Mouse (Mus musculus) liver (tissue): ENCODE measurements at regions not wholly inside any gene's neighbourhood (a gene's known extent, or its start where the extent isn't known, plus 50 kb on each side); places are given as distances from the start of the nearest gene placed in this dataset.
A peak's percentile ranks its signal among the peaks of the same experiment; 100 is the strongest.

Experiments
- DNase-seq: peaks from one replicate; pipeline ENCODE4 v3.0.0-alpha.2; 2020; ENCODE audit warnings: mixed read lengths

- DNase-seq: peak; percentile 4
These were observed 227.7 kb downstream of the Adgrl2 start for GRCm38 (mm10) chr3:148762541-148763225.

GRCm38 (mm10) chr3:148761586-148761985 lies 228.8 kb downstream of the Adgrl2 start:
- no peak for DNase-seq

GRCm38 (mm10) chr3:148759500-148759899 lies 230.9 kb downstream of the Adgrl2 start:
- DNase-seq: no peak

GRCm38 (mm10) chr3:148746234-148746633 lies 244.1 kb downstream of the Adgrl2 start:
- DNase-seq: no peak

- no peak for DNase-seq
These were observed 245.7 kb downstream of the Adgrl2 start for GRCm38 (mm10) chr3:148744651-148745050.

- no peak for DNase-seq
These were observed 256.1 kb downstream of the Adgrl2 start for GRCm38 (mm10) chr3:148734194-148734749.

GRCm38 (mm10) chr3:148733227-148733854 lies 257.0 kb downstream of the Adgrl2 start:
- DNase-seq: no peak

- no peak for DNase-seq
These were observed 258.9 kb downstream of the Adgrl2 start for GRCm38 (mm10) chr3:148731436-148731835.

- peak; percentile 23 for DNase-seq
These were observed 261.1 kb downstream of the Adgrl2 start for GRCm38 (mm10) chr3:148729242-148729680.

GRCm38 (mm10) chr3:148728513-148729241 lies 261.7 kb downstream of the Adgrl2 start:
- DNase-seq: no peak

- DNase-seq: no peak
These were observed 263.6 kb downstream of the Adgrl2 start for GRCm38 (mm10) chr3:148726596-148727331.

GRCm38 (mm10) chr3:148696555-148696954 lies 293.8 kb downstream of the Adgrl2 start:
- no peak for DNase-seq

GRCm38 (mm10) chr3:148695453-148695852 lies 294.9 kb downstream of the Adgrl2 start:
- DNase-seq: no peak

- no peak for DNase-seq
These were observed 307.2 kb downstream of the Adgrl2 start for GRCm38 (mm10) chr3:148683181-148683580.

GRCm38 (mm10) chr3:148682445-148682994 lies 307.8 kb downstream of the Adgrl2 start:
- DNase-seq: no peak

- DNase-seq: no peak
These were observed 309.2 kb downstream of the Adgrl2 start for GRCm38 (mm10) chr3:148681186-148681585.

GRCm38 (mm10) chr3:148680737-148681136 lies 309.6 kb downstream of the Adgrl2 start:
- DNase-seq: no peak

- DNase-seq: no peak
These were observed 310.3 kb downstream of the Adgrl2 start for GRCm38 (mm10) chr3:148680086-148680485.

- no peak for DNase-seq
These were observed 311.2 kb downstream of the Adgrl2 start for GRCm38 (mm10) chr3:148679121-148679520.

GRCm38 (mm10) chr3:148676025-148676424 lies 314.3 kb downstream of the Adgrl2 start:
- no peak for DNase-seq

GRCm38 (mm10) chr3:148662888-148663477 lies 327.4 kb downstream of the Adgrl2 start:
- DNase-seq: no peak

- no peak for DNase-seq
These were observed 331.3 kb downstream of the Adgrl2 start for GRCm38 (mm10) chr3:148659024-148659423.
